Mouse (Mus musculus) testis, adult 2 months (tissue): ENCODE data around the gene Nxpe3.

ENCODE experiments used
- CTCF ChIP-seq: fragments of 200-500 bp; IDR thresholded peaks from 2 replicates; pipeline ENCODE4 v1.5.1; 2012; ENCODE audit warnings: low read depth, mild to moderate bottlenecking, inconsistent platforms, low read length, moderate library complexity; ENCODE audit not compliant: control insufficient read depth, insufficient read depth, insufficient replicate concordance
- POLR2A ChIP-seq: fragments of 200-500 bp; IDR thresholded peaks from 2 replicates; pipeline ENCODE4 v1.6.1; 2012; ENCODE audit warnings: low read depth, mild to moderate bottlenecking, inconsistent platforms, low read length, moderate library complexity; ENCODE audit not compliant: control insufficient read depth

GRCm38 (mm10) chr16:55821571-55821981 is 73.5 kb downstream of the Nxpe3 start:
- TF ChIP-seq CTCF (no peak), POLR2A (no peak)
